Mouse (Mus musculus) megakaryocyte, embryonic 14.5 days (primary cell): Measurements from ENCODE around the gene Cyld.

Experiments
- FLI1 ChIP-seq: IDR thresholded peaks from 2 replicates; pipeline ENCODE4 v1.6.1; 2012; ENCODE audit warnings: low read length, inconsistent platforms, mixed read lengths
- GATA1 ChIP-seq: IDR thresholded peaks from 3 replicates; pipeline ENCODE4 v1.6.1; 2012; ENCODE audit warnings: mixed read lengths, low read length, inconsistent platforms, borderline replicate concordance

GRCm38 (mm10) chr8:88692866-88693265 is 4.0 kb upstream of the Cyld start:
- no peak for TF ChIP-seq GATA1
- TF ChIP-seq FLI1: no peak
